8 mouse cellular contexts compared by ENCODE assay signal in genomic region chr6:30402091-30402491, GRCm38 (mm10). TPM values are rescaled to one million over a fixed set of nuclear protein-coding genes. Genes with fewer than 3 reads are reported as not detected.
DNase-seq lines count a peak whose midpoint lies in the region; ATAC-seq and TF ChIP-seq lines count a peak whose summit lies in the region.

No protein-coding gene starts in this region.

- no peaks in the 10 kb centered on the region for H3K9me3 ChIP-seq in neural tube, embryonic 11.5 days (ENCODE audit: control insufficient read depth, low read length)
- no peaks in the 10 kb centered on the region for H3K9me3 ChIP-seq in heart, embryonic 16.5 days (replicated peaks; ENCODE audit: control insufficient read depth, low read length)
- no peaks in the 10 kb centered on the region for H3K9me3 ChIP-seq in liver, postnatal 0 days (ENCODE audit: low read length)
- no peaks in the 10 kb centered on the region for H3K9me3 ChIP-seq in stomach, embryonic 15.5 days

- H3K4me1 ChIP-seq in neural tube, embryonic 11.5 days (ENCODE audit: control insufficient read depth, insufficient read depth, low read length): no peaks in the 10 kb centered on the region
- peaks cover 12% of the 10 kb centered on the region for H3K4me1 ChIP-seq in heart, embryonic 16.5 days (ENCODE audit: control insufficient read depth, insufficient read depth, low read length)
- no peaks in the 10 kb centered on the region for H3K4me1 ChIP-seq in liver, postnatal 0 days (ENCODE audit: insufficient read depth)
- H3K4me1 ChIP-seq in stomach, embryonic 15.5 days: no peaks in the 10 kb centered on the region

- DNase-seq in neural tube, embryonic 11.5 days (ENCODE audit: low spot score): peak; percentile 39
- no peak for DNase-seq in neural tube, embryonic 10.5 days (ENCODE audit: extremely low spot score, low spot score)
- peak; percentile 49 for DNase-seq in c-Kit-negative CD71-positive TER-119-positive erythroid progenitor cells, embryonic 14.5 days (ENCODE audit: low read depth, low spot score)
- DNase-seq in liver, postnatal 0 days: no peak
- DNase-seq in frontal cortex, postnatal 10 days (ENCODE audit: low spot score in 2 of 2): no peak
- no peak for DNase-seq in right cerebral cortex, postnatal 25 days

- peak overlapping the region; percentile 84 for H3K9ac ChIP-seq in neural tube, embryonic 11.5 days (ENCODE audit: low read length)
- H3K9ac ChIP-seq in heart, embryonic 16.5 days (ENCODE audit: low read length): peak overlapping the region; percentile 92
- peak overlapping the region; percentile 90 for H3K9ac ChIP-seq in liver, postnatal 0 days (replicated peaks)
- H3K9ac ChIP-seq in stomach, embryonic 15.5 days: peak overlapping the region; percentile 87

- WGBS in neural tube, embryonic 11.5 days: under 1% methylated on average over 29 of the region's 29 CpGs
- WGBS in heart, embryonic 16.5 days: under 1% methylated on average over 29 of the region's 29 CpGs
- under 1% methylated on average over 25 of the region's 29 CpGs for WGBS in liver, postnatal 0 days (ENCODE audit: insufficient replicate concordance)
- under 1% methylated on average over 29 of the region's 29 CpGs for WGBS in stomach, embryonic 15.5 days

- peak overlapping the region; percentile 82 for H3K4me3 ChIP-seq in neural tube, embryonic 11.5 days (ENCODE audit: low read depth, low read length)
- H3K4me3 ChIP-seq in heart, embryonic 16.5 days (ENCODE audit: low read length): peak overlapping the region; percentile 95
- peak overlapping the region; percentile 87 for H3K4me3 ChIP-seq in liver, postnatal 0 days (ENCODE audit: low read depth, low read length)
- peak overlapping the region; percentile 85 for H3K4me3 ChIP-seq in stomach, embryonic 15.5 days (replicated peaks)

- ATAC-seq in neural tube, embryonic 11.5 days (ENCODE audit: insufficient read depth, low FRiP score, low TSS enrichment): peak; percentile 30
- peak; percentile 16; the same call in 1 of the 2 replicates for ATAC-seq in heart, embryonic 16.5 days (replicated peaks; ENCODE audit: extremely low read depth, insufficient read depth, low FRiP score)
- peak; percentile 42 for ATAC-seq in liver, postnatal 0 days
- ATAC-seq in stomach, embryonic 15.5 days (ENCODE audit: insufficient read depth, low FRiP score, low read depth): peak; percentile 9; the same call in 1 of the 2 replicates

- H3K27me3 ChIP-seq in neural tube, embryonic 11.5 days (ENCODE audit: control insufficient read depth, insufficient read depth, low read length): no peaks in the 10 kb centered on the region
- H3K27me3 ChIP-seq in heart, embryonic 16.5 days (ENCODE audit: control insufficient read depth, insufficient read depth, low read length): no peaks in the 10 kb centered on the region
- H3K27me3 ChIP-seq in liver, postnatal 0 days (ENCODE audit: insufficient read depth, low read length): no peaks in the 10 kb centered on the region
- no peaks in the 10 kb centered on the region for H3K27me3 ChIP-seq in stomach, embryonic 15.5 days (replicated peaks)

- no peaks in the 10 kb centered on the region for H3K36me3 ChIP-seq in neural tube, embryonic 11.5 days (ENCODE audit: control insufficient read depth, insufficient read depth, low read length)
- H3K36me3 ChIP-seq in heart, embryonic 16.5 days (ENCODE audit: control insufficient read depth, insufficient read depth): 0 out of 2 replicates have a peak, but pooled peaks cover under 1% of the 10 kb centered on the region
- no peaks in the 10 kb centered on the region for H3K36me3 ChIP-seq in liver, postnatal 0 days (replicated peaks; ENCODE audit: insufficient read depth, low read length)
- no peaks in the 10 kb centered on the region for H3K36me3 ChIP-seq in stomach, embryonic 15.5 days

- H3K4me2 ChIP-seq in neural tube, embryonic 11.5 days (ENCODE audit: low read depth): peak overlapping the region; percentile 44
- H3K4me2 ChIP-seq in heart, embryonic 16.5 days (ENCODE audit: low read depth, low read length): peak overlapping the region; percentile 73
- peak overlapping the region; percentile 85 for H3K4me2 ChIP-seq in liver, postnatal 0 days (ENCODE audit: low read depth, low read length)
- peak overlapping the region; percentile 50 for H3K4me2 ChIP-seq in stomach, embryonic 15.5 days

- TF ChIP-seq EP300 in liver, postnatal 0 days (IDR thresholded peaks at IDR 0.05; ENCODE audit: low read depth): no peak

- peak overlapping the region; percentile 77 for H3K27ac ChIP-seq in neural tube, embryonic 11.5 days (ENCODE audit: low read depth, low read length)
- peak overlapping the region; percentile 91 for H3K27ac ChIP-seq in heart, embryonic 16.5 days (ENCODE audit: low read length)
- H3K27ac ChIP-seq in liver, postnatal 0 days (ENCODE audit: low read depth): peak overlapping the region; percentile 93
- H3K27ac ChIP-seq in stomach, embryonic 15.5 days: peak overlapping the region; percentile 96

- no peak for TF ChIP-seq CTCF in liver, postnatal 0 days (IDR thresholded peaks at IDR 0.05; ENCODE audit: low read depth)

RNA-seq across cellular contexts. Expression of gene Klhdc10, which starts 0.4 kb away (rescaled TPM):
- 33.9 and 38.8 TPM in 2 replicates for polyA plus RNA-seq in neural tube, embryonic 11.5 days (2014; fragmentation: Nextera tagmentation; extraction: Ambion mirVana)
- polyA plus RNA-seq in heart, embryonic 16.5 days (2015; fragmentation: Nextera tagmentation; extraction: Ambion mirVana): 16.8 and 19.0 TPM in 2 replicates
- 6.4 and 6.9 TPM in 2 replicates for polyA plus RNA-seq in liver, postnatal 0 days (2015; fragmentation: Nextera tagmentation; extraction: Ambion mirVana)
- 16.8 and 20.8 TPM in 2 replicates for polyA plus RNA-seq in stomach, embryonic 15.5 days (2015; fragmentation: Nextera tagmentation; extraction: Ambion mirVana)

RNA-seq across cellular contexts. Expression of gene Zc3hc1, which starts 11.3 kb away (rescaled TPM):
- polyA plus RNA-seq in neural tube, embryonic 11.5 days (2014; fragmentation: Nextera tagmentation; extraction: Ambion mirVana): 72.3 and 73.7 TPM in 2 replicates
- polyA plus RNA-seq in heart, embryonic 16.5 days (2015; fragmentation: Nextera tagmentation; extraction: Ambion mirVana): 38.7 and 40.5 TPM in 2 replicates
- polyA plus RNA-seq in liver, postnatal 0 days (2015; fragmentation: Nextera tagmentation; extraction: Ambion mirVana): 12.5 and 14.4 TPM in 2 replicates
- 40.2 and 43.5 TPM in 2 replicates for polyA plus RNA-seq in stomach, embryonic 15.5 days (2015; fragmentation: Nextera tagmentation; extraction: Ambion mirVana)

Comparison
In these comparisons a context has a peak if more than half of its experiments do, and no peak if none do; other contexts are left out.
1. DNase-seq: peak in neural tube, embryonic 11.5 days (single experiment) and c-Kit-negative CD71-positive TER-119-positive erythroid progenitor cells, embryonic 14.5 days (single experiment); none in neural tube, embryonic 10.5 days (single experiment), liver, postnatal 0 days (single experiment), frontal cortex, postnatal 10 days (0 of 2) and right cerebral cortex, postnatal 25 days (single experiment).
2. Peak in every context shown above with its lines, with median percentiles within 50 percentile points of each other: ATAC-seq, H3K27ac ChIP-seq, H3K4me2 ChIP-seq, H3K4me3 ChIP-seq and H3K9ac ChIP-seq.